Mouse (Mus musculus): ENCODE results near the gene Ebf1. TPM values are rescaled to one million over a fixed set of nuclear protein-coding genes. Genes with fewer than 3 reads are reported as not detected.

Gene Ebf1
- polyA plus RNA-seq, 1 experiment from 2014 or later, result 77.9 TPM

DNA sequence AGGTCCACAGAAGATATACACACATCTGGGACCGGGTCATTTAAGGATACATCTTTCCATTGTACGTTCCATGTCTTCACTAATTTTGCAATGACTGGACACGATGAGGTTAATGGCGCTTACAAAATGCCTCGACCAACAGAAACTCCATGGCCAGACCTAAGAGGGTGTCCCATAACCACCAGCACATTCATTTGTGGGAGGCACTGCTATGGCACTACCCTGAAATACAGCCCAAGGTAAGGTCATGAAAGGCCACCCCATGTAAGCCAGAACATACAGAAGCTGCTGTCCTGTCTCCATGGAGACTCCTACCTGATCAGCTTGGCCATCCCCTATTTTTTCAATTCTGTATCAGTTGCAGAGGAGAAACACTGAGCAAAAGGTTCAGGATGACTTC is 391.6 kb downstream of the Ebf1 start:
- whole genome bisulfite sequencing, result 90% methylated on average over 5 of the region's 5 CpGs
- Histone ChIP-seq H3K4me1 (replicated peaks) (peaks cover 17% of the 10 kb centered on the region), H3K9me3 (peaks cover 2% of the 10 kb centered on the region; the same call in 1 of the 2 replicates), H3K36me3 (no peaks in the 10 kb centered on the region), H3K27ac (no peak overlapping the region), H3K4me3 (no peak overlapping the region), H3K27me3 (ENCODE audit: insufficient read depth, poor library complexity, severe bottlenecking) (no peaks in the 10 kb centered on the region)
- DNase-seq (ENCODE audit: low spot score), result no peak

DNA sequence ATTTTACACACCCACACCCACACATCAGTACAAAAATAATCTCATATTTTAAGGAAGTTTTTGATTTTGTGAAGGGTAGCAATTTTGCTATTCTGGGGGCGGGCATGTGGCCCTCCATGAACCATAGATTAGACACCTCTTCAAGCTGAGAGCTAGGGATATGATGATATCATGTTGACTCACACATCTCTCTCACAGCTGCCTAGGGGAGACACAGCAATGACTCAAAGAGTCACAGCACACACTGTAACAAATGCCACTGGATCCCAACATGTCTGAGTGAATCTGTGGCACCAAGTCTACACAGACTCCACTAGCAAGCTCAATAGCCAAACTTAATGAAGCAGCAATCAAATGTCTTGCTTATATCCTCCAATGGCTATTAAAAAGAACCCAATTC is 395.0 kb downstream of the Ebf1 start:
- no peaks in the 10 kb centered on the region for H3K36me3 ChIP-seq

DNA sequence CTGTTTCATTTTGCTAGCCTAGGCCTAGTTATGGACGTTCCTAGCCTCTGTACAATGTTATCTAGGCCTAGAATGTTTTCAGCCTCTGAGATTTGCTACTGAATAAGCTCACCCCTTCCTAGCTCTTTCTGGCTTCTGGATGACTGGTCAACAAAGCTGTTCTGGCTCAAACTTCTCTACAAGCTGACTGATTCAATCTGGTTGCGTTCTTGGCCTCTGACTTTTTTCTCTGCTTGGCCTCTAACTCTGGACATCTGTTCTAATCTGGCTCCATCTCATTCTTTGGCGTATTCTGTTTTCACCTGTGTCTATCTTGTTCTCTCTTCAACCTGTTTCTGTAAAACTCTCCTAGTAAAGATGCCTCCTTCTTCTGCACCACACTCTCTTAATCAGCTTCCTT is 400.4 kb downstream of the Ebf1 start:
- Histone ChIP-seq H3K27ac (no peak overlapping the region), H3K4me1 (replicated peaks) (no peaks in the 10 kb centered on the region), H3K4me3 (no peak overlapping the region), H3K36me3 (no peaks in the 10 kb centered on the region), H3K27me3 (ENCODE audit: insufficient read depth, poor library complexity, severe bottlenecking) (no peaks in the 10 kb centered on the region), H3K9me3 (peaks cover 3% of the 10 kb centered on the region; the same call in 1 of the 2 replicates)
- WGBS, result 84% methylated on average over 3 of the region's 3 CpGs
- DNase-seq (ENCODE audit: low spot score), result no peak

More for the DNA sequence above, 395.0 kb downstream of the Ebf1 start:
- DNase-seq (ENCODE audit: low spot score), result no peak
- WGBS, result 89% methylated on average over 1 of the region's 1 CpGs
- Histone ChIP-seq H3K9me3 (peaks cover 3% of the 10 kb centered on the region; the same call in 1 of the 2 replicates), H3K27ac (no peak overlapping the region), H3K4me1 (replicated peaks) (peaks cover 10% of the 10 kb centered on the region), H3K4me3 (no peak overlapping the region), H3K27me3 (ENCODE audit: insufficient read depth, poor library complexity, severe bottlenecking) (no peaks in the 10 kb centered on the region)

DNA sequence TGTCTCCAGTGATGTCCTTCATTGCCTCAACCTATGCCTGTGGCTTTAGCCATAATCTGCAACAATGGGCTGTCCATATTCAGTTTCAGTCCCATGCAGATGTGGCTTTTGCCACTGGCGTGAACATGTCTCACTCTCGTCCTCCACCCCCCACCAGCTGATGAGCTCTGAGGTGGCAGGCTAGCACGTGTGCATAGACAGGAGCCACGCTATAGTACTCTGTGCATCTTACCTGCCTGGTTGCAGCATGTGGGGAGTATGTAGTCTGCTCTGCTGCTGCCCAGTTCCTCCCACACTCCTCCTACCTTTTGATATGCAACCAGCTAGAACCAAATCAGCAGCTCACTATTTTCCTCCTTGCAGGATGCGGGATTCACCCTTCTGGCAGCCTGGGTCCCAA is 408.9 kb downstream of the Ebf1 start:
- H3K36me3 ChIP-seq, result no peaks in the 10 kb centered on the region
- no peak overlapping the region for H3K4me3 ChIP-seq
- no peaks in the 10 kb centered on the region for H3K9me3 ChIP-seq
- peaks cover 18% of the 10 kb centered on the region for H3K4me1 ChIP-seq (replicated peaks)
- no peaks in the 10 kb centered on the region for H3K27me3 ChIP-seq (ENCODE audit: insufficient read depth, poor library complexity, severe bottlenecking)
- peak overlapping the region; percentile 81 for H3K27ac ChIP-seq
- no peak for DNase-seq (ENCODE audit: low spot score)
- WGBS, result 79% methylated on average over 5 of the region's 5 CpGs

DNA sequence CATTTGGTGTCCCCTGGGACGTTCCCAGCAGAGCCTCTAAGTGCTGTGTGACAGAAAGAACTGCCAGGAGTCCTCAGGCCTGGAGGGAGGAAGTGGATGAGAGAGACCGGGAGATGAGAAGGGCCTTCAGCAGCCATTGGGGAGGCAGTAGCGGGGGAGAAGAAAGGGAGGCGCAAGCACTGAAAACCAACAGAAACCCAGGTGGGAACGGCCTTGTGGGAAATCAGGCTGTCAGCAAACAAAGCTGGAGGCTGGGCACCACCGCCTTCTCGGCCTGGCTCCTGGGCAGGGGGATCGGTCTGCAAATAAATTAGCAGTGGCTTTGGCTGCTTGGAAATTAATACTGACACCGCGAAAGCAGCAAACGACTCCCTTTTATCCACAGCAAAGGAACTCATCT is 409.6 kb downstream of the Ebf1 start:
- peak overlapping the region; percentile 81 for H3K27ac ChIP-seq
- peak; percentile 39 for DNase-seq (ENCODE audit: low spot score)
- H3K4me3 ChIP-seq, result peak overlapping the region; percentile 11; the same call in 1 of the 2 replicates
- no peaks in the 10 kb centered on the region for H3K27me3 ChIP-seq (ENCODE audit: insufficient read depth, poor library complexity, severe bottlenecking)
- 9% methylated on average over 11 of the region's 11 CpGs for WGBS
- no peaks in the 10 kb centered on the region for H3K9me3 ChIP-seq
- H3K4me1 ChIP-seq (replicated peaks), result peaks cover 18% of the 10 kb centered on the region
- no peaks in the 10 kb centered on the region for H3K36me3 ChIP-seq

DNA sequence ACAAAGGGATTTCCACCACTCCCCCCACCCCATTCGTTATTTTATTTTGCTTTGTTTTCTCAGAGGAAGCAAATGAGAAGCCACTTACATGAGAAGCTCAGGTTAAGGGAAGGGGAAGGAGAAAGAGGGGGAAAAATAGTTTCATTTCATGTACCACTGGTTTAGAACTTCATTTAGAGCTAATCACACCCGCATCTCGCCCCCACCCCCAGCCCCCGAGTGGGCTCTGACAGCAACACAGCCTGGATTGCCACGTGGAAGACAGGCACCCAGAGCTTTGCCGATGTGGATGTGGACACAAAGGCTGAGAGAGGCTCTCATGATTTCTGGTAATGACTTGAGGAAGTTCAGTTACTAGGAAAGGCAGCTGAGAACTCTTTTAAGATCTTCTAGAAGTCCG is 410.0 kb downstream of the Ebf1 start:
- 51% methylated on average over 7 of the region's 7 CpGs for WGBS
- Histone ChIP-seq H3K4me1 (replicated peaks) (peaks cover 18% of the 10 kb centered on the region), H3K27ac (peak overlapping the region; percentile 81), H3K27me3 (ENCODE audit: insufficient read depth, poor library complexity, severe bottlenecking) (no peaks in the 10 kb centered on the region), H3K4me3 (peak overlapping the region; percentile 11; the same call in 1 of the 2 replicates), H3K9me3 (no peaks in the 10 kb centered on the region), H3K36me3 (no peaks in the 10 kb centered on the region)
- no peak for DNase-seq (ENCODE audit: low spot score)

DNA sequence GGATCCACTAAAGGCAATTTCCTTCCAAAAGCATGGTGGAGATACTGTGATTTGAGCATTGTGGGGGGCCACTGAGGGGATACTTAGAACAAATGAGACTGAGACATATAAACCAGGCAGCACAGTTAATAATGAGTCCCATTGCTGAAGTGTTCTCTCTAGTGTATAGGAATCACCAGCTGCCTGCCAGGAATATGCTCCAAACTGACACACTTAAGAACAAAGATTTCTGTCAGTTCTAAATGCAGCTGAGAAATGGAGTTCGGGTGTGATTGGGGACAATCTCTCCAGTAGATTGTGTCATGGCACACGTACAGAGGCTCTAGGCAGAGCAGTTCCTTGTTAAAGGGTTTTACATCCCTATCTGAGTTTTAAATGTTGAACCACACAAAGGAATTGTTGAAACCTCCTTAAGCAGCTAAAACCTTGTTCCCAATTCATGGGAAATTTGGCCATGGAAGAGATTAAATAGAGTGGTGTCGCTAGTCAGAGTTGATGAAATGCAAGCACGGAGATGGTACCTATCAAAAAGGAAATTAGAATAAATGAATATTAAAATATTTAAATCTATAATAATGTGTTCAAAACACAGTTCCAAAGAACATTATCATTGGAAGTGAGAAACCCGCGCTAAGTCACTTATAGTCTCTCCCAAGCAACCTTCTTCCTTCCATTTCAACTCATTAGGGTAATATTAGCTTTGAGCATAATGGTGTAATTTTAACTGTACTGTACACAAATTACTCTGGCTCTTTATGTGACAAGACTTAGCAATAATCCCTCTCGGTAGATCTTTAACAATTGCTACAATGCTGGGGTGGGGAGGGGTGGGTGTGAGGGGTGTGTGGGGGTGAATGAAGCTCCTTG is 438.9 kb downstream of the Ebf1 start:
- Histone ChIP-seq H3K27me3 (ENCODE audit: insufficient read depth, poor library complexity, severe bottlenecking) (no peaks in the 10 kb centered on the region), H3K9me3 (no peaks in the 10 kb centered on the region), H3K27ac (no peak overlapping the region), H3K36me3 (no peaks in the 10 kb centered on the region), H3K4me1 (replicated peaks) (no peaks in the 10 kb centered on the region), H3K4me3 (no peak overlapping the region)
- 88% methylated on average over 7 of the region's 7 CpGs for WGBS
- no peak for DNase-seq (ENCODE audit: low spot score)

Other genes with a start within 250 kb of the Ebf1 start
- not detected in 2 replicates for gene Il12b, start 217.3 kb upstream of the Ebf1 start, polyA plus RNA-seq (2016; fragmentation: Nextera tagmentation; extraction: Ambion mirVana)
- 58.5 and 72.0 TPM in 2 replicates for gene Ublcp1, start 146.8 kb upstream of the Ebf1 start, polyA plus RNA-seq (2016; fragmentation: Nextera tagmentation; extraction: Ambion mirVana)
- 111 and 125 TPM in 2 replicates for gene Rnf145, start 98.4 kb upstream of the Ebf1 start, polyA plus RNA-seq (2016; fragmentation: Nextera tagmentation; extraction: Ambion mirVana)

Measured in hindbrain, embryonic 10.5 days (tissue).